Mouse (Mus musculus) heart, adult 2 months (tissue): ENCODE measurements at regions not wholly inside any gene's neighbourhood (a gene's known extent, or its start where the extent isn't known, plus 50 kb on each side); places are given as distances from the start of the nearest gene placed in this dataset.
A peak's percentile ranks its signal among the peaks of the same experiment; 100 is the strongest.

ENCODE experiments used
- DNase-seq, 2 experiments: peaks; one replicate each; pipeline ENCODE4 v3.0.0; 2021
- H3K27ac ChIP-seq: fragments of 200-600 bp; 2 replicates; pipeline ENCODE4 v1.8.1; 2022
- H3K27me3 ChIP-seq: fragments of 200-500 bp; 2 replicates; pipeline ENCODE4 v1.6.1; 2012; ENCODE audit warnings: mild to moderate bottlenecking, low read length, inconsistent platforms, mixed read lengths; ENCODE audit not compliant: control insufficient read depth, insufficient read depth
- H3K36me3 ChIP-seq: fragments of 200-500 bp; 2 replicates; pipeline ENCODE4 v1.6.1; 2012; ENCODE audit warnings: low read length, inconsistent platforms; ENCODE audit not compliant: control insufficient read depth, insufficient read depth
- H3K4me1 ChIP-seq: fragments of 200-500 bp; 2 replicates; pipeline ENCODE4 v1.6.1; 2011; ENCODE audit warnings: low read length; ENCODE audit not compliant: control insufficient read depth, insufficient read depth
- H3K4me3 ChIP-seq: fragments of 200-600 bp; 2 replicates; pipeline ENCODE4 v1.8.1; 2022
- H3K79me2 ChIP-seq: fragments of 200-500 bp; replicated peaks from 2 replicates; pipeline ENCODE4 v1.6.1; 2012; ENCODE audit warnings: mild to moderate bottlenecking, inconsistent platforms, low read length, moderate library complexity, mixed read lengths; ENCODE audit not compliant: control insufficient read depth, insufficient read depth
- H3K9ac ChIP-seq: fragments of 200-500 bp; 2 replicates; pipeline ENCODE4 v1.6.1; 2012; ENCODE audit warnings: low read depth, mild to moderate bottlenecking, control low read depth, inconsistent platforms, low read length, mixed read lengths
- CTCF ChIP-seq: fragments of 200-600 bp; IDR thresholded peaks from 2 replicates; pipeline ENCODE4 v1.8.1; 2022; ENCODE audit warnings: antibody characterized with exemption, mild to moderate bottlenecking, moderate library complexity
- EP300 ChIP-seq: fragments of 200-500 bp; IDR thresholded peaks from 2 replicates; pipeline ENCODE4 v1.6.1; 2011; ENCODE audit warnings: low read depth, low read length, control low read depth; ENCODE audit not compliant: insufficient read depth
- POLR2A ChIP-seq: fragments of 200-500 bp; IDR thresholded peaks from 2 replicates; pipeline ENCODE4 v1.6.1; 2011; ENCODE audit warnings: mild to moderate bottlenecking, low read depth, low read length, control low read depth; ENCODE audit not compliant: insufficient read depth
- WGBS: fragments of 180-500 bp; shearing (Covaris S2); methylation state at CpG from one replicate; pipeline ENCODE4 v1.1.7; 2018; 5-methylcytosine and 5-hydroxymethylcytosine counted together
- intact Hi-C: fragments of 180-260 bp; cut with DNase I; formaldehyde crosslinking; loops from one replicate; pipeline ENCODE4 v1.15.1; 2025

DNA sequence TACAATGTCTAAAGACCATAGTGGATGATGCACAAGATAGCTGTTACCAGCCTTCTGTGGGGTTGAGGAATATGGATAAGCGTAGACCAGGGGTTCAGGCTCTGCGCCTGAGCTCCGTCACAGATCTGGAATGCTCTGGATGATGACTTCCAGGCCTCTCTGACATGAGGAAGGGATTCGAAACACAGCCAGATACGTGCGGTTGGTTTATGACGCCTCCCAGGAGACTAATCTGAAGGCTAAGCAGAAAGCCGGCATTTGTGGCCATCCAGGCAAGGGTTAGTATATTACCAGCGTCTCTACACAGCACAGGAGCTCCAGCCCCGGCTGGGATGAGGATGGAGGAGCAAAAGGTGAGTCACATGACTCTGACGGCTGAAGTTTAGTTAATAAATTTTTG lies 170.4 kb upstream of the Ppp2r3a start:
- Histone ChIP-seq H3K4me3 (no peak overlapping the region), H3K36me3 (no peaks in the 10 kb centered on the region), H3K4me1 (no peaks in the 10 kb centered on the region), H3K79me2 (no peaks in the 10 kb centered on the region), H3K9ac (no peak overlapping the region), H3K27ac (no peak overlapping the region), H3K27me3 (no peaks in the 10 kb centered on the region)
- 64% methylated on average over 11 of the region's 11 CpGs for WGBS
- TF ChIP-seq CTCF (no peak), EP300 (no peak), POLR2A (no peak)
- intact Hi-C loops, result no loop called here
- no peak for DNase-seq

DNA sequence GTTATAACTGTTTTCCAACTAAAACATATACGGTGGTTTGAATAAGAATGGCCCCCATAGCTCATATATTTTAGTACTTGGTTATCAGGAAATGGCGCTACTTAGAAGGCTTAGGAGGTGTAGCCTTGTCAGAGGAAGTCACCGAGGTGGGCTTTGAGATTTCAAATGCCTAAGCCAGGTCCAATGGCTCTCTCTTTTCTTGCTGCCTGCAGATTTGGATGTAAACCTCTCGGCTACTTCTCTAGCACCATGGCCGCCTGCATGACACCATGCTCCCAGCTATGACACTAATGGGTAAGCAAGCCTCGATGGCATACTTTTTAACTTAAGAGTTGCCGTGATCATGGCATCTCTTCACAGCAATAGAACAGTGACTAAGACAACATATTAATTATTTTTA lies 169.5 kb upstream of the Ppp2r3a start:
- no peaks in the 10 kb centered on the region for H3K79me2 ChIP-seq
- no peak for DNase-seq
- H3K27ac ChIP-seq, result no peak overlapping the region
- no peaks in the 10 kb centered on the region for H3K4me1 ChIP-seq
- no peak overlapping the region for H3K4me3 ChIP-seq
- TF ChIP-seq EP300, result no peak
- TF ChIP-seq POLR2A, result no peak
- no peak for TF ChIP-seq CTCF
- intact Hi-C loops, result no loop called here
- no peaks in the 10 kb centered on the region for H3K36me3 ChIP-seq
- H3K27me3 ChIP-seq, result no peaks in the 10 kb centered on the region
- no peak overlapping the region for H3K9ac ChIP-seq
- 91% methylated on average over 7 of the region's 7 CpGs for WGBS

DNA sequence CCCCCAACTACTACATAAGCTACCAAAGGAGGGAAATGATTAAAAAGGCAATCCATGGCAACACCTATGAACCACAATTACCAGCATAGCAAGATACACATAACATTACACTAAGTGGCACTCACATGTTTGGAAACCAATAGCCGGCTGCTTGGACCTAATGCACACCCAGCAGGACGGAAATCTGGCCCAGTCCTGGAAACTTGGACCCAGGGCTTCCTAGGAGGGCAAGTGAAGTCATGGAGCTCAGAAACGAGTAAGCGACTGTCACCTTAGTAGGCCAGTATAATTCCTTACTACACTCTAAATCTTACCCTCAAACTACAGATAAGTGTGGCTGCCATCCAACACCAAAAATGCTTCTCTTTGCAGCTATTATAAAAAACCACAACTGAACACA lies 168.6 kb upstream of the Ppp2r3a start:
- no peak overlapping the region for H3K27ac ChIP-seq
- no peaks in the 10 kb centered on the region for H3K36me3 ChIP-seq
- H3K27me3 ChIP-seq, result no peaks in the 10 kb centered on the region
- WGBS, result 87% methylated on average over 4 of the region's 4 CpGs
- intact Hi-C loops, result no loop called here
- no peak for DNase-seq
- no peak overlapping the region for H3K9ac ChIP-seq
- no peaks in the 10 kb centered on the region for H3K79me2 ChIP-seq
- H3K4me1 ChIP-seq, result no peaks in the 10 kb centered on the region
- TF ChIP-seq EP300, result no peak
- no peak for TF ChIP-seq POLR2A
- no peak for TF ChIP-seq CTCF
- H3K4me3 ChIP-seq, result no peak overlapping the region

DNA sequence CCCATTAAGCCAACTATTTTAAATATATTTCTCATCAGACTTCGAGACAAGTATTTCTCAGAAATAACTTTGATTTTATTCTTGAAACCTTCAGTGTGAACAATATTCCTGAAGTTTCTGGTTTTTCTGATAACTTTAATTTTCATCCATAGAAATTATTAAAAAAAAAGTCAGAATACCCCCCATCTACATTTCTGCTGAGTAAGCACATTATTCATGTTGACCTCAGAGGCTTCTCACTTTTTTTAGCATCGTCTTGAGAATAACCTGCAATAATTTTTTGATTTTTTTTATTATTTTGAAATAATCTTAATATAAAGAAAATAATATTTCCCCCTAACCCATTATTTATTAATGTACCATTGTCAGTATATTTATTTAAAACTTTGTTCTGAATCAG lies 166.1 kb upstream of the Ppp2r3a start:
- 89% methylated on average over 2 of the region's 2 CpGs for WGBS
- TF ChIP-seq CTCF, result no peak
- TF ChIP-seq POLR2A, result no peak
- no peak for TF ChIP-seq EP300
- Histone ChIP-seq H3K36me3 (no peaks in the 10 kb centered on the region), H3K4me3 (no peak overlapping the region), H3K79me2 (no peaks in the 10 kb centered on the region), H3K27ac (no peak overlapping the region), H3K9ac (no peak overlapping the region), H3K27me3 (no peaks in the 10 kb centered on the region), H3K4me1 (no peaks in the 10 kb centered on the region)
- intact Hi-C loops, result no loop called here
- DNase-seq, result no peak

DNA sequence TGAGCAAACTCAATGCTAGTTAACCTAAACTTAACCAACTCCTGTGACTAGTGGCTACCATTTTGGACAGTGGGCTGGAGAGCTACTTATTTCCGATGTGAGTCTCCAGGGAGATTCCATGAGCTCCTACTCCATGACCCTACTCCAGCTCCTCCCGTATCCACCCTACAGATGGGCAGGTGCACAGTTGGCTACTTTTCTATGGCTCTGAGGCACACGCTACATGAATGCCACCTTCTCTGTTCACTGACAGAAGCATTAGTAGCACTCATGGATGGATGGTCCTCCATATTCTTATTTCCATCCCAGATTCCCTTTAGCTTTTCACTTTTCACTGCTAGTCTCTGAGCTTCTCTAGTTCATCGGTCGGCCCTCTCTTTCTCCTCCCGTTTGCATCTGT lies 164.7 kb upstream of the Ppp2r3a start:
- H3K27me3 ChIP-seq, result no peaks in the 10 kb centered on the region
- no peaks in the 10 kb centered on the region; the same call in 1 of the 2 replicates for H3K4me1 ChIP-seq
- no peak for TF ChIP-seq EP300
- TF ChIP-seq CTCF, result no peak
- no peak for TF ChIP-seq POLR2A
- no peak overlapping the region for H3K4me3 ChIP-seq
- no peaks in the 10 kb centered on the region for H3K36me3 ChIP-seq
- H3K27ac ChIP-seq, result no peak overlapping the region
- H3K9ac ChIP-seq, result no peak overlapping the region
- H3K79me2 ChIP-seq, result no peaks in the 10 kb centered on the region
- no peak for DNase-seq
- intact Hi-C loops, result no loop called here
- 95% methylated on average over 6 of the region's 6 CpGs for WGBS

DNA sequence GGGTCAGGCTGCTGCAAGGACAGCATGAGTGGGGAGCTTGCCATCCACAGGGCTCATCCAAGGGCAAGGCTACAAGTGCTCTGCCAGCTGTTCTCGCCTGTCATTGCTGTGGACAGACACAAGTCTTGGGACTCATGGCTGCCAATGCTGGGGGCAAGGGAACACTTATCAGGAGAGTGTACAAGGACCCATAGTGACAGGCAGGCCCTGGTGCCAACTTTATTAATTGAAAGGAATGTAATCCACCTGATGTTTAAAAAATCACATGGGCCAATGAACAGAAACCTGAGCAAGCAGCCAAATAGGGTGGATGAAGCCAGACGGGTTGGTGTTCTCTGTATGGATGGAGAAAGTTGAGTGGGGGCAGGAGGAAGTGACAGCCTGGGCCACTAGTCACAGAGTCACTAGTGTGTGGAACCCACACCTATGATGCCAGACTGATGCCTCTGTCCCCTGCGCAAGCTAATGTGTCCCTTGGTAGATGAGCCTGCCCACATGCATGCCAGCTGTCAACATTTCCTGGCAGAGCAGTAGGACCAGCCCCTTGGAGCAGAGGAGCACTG lies 161.6 kb upstream of the Ppp2r3a start:
- no peak for TF ChIP-seq CTCF
- no peak for TF ChIP-seq EP300
- intact Hi-C loops, result loop anchor here (5.0 kb wide), 1 partner anchor 264 kb away; no protein-coding TSS in a partner anchor
- 58% methylated on average over 3 of the region's 3 CpGs for WGBS

More for the DNA sequence above, 161.6 kb upstream of the Ppp2r3a start:
- no peaks in the 10 kb centered on the region; the same call in 1 of the 2 replicates for H3K4me1 ChIP-seq
- H3K9ac ChIP-seq, result no peak overlapping the region
- no peaks in the 10 kb centered on the region for H3K27me3 ChIP-seq
- H3K36me3 ChIP-seq, result no peaks in the 10 kb centered on the region
- H3K4me3 ChIP-seq, result no peak overlapping the region
- H3K27ac ChIP-seq, result peak overlapping the region; percentile 65
- peak; percentile 38 to 72 for DNase-seq
- H3K79me2 ChIP-seq, result no peaks in the 10 kb centered on the region
